Mouse (Mus musculus): ENCODE data around the gene Gm10134. TPM values are rescaled to one million over a fixed set of nuclear protein-coding genes. Genes with fewer than 3 reads are reported as not detected.

Gm10134 gene
- polyA plus RNA-seq, 1 experiment from 2014 or later, result 0.52 TPM

GRCm38 (mm10) chr2:28524406-28524805 lies 18.5 kb downstream of the Gm10134 start:
- no peak for ATAC-seq (ENCODE audit: low read depth)
- peak overlapping the region; percentile 34; the same call in 1 of the 2 replicates for H3K27ac ChIP-seq

GRCm38 (mm10) chr2:28525219-28525942 lies 19.5 kb downstream of the Gm10134 start:
- peak overlapping the region; percentile 51 for H3K27ac ChIP-seq
- H3K9me3 ChIP-seq (replicated peaks), result no peaks in the 10 kb centered on the region
- H3K4me2 ChIP-seq, result no peak overlapping the region
- H3K4me1 ChIP-seq (replicated peaks), result peaks cover 29% of the 10 kb centered on the region
- 20% methylated on average over 11 of the region's 11 CpGs for WGBS (ENCODE audit: insufficient replicate concordance)
- ATAC-seq (ENCODE audit: low read depth) (peak; percentile 75), DNase-seq (peak; percentile 71)
- H3K36me3 ChIP-seq, result no peaks in the 10 kb centered on the region
- H3K4me3 ChIP-seq (replicated peaks), result no peak overlapping the region
- H3K9ac ChIP-seq, result no peak overlapping the region
- H3K27me3 ChIP-seq, result no peaks in the 10 kb centered on the region

More at GRCm38 (mm10) chr2:28524406-28524805, 18.5 kb downstream of the Gm10134 start:
- Histone ChIP-seq H3K4me2 (no peak overlapping the region), H3K36me3 (no peaks in the 10 kb centered on the region), H3K4me3 (replicated peaks) (no peak overlapping the region), H3K9ac (no peak overlapping the region), H3K4me1 (replicated peaks) (peaks cover 29% of the 10 kb centered on the region), H3K9me3 (replicated peaks) (no peaks in the 10 kb centered on the region), H3K27me3 (no peaks in the 10 kb centered on the region)
- DNase-seq, result no peak
- 76% methylated on average over 10 of the region's 10 CpGs for WGBS (ENCODE audit: insufficient replicate concordance)

- no peak overlapping the region for H3K4me3 ChIP-seq (replicated peaks)
Observed at GRCm38 (mm10) chr2:28525943-28526876, 20.3 kb downstream of the Gm10134 start.

GRCm38 (mm10) chr2:28527436-28528353 lies 21.8 kb downstream of the Gm10134 start:
- Histone ChIP-seq H3K27ac (no peak overlapping the region), H3K4me1 (replicated peaks) (peaks cover 37% of the 10 kb centered on the region), H3K4me3 (replicated peaks) (no peak overlapping the region), H3K9me3 (replicated peaks) (no peaks in the 10 kb centered on the region), H3K36me3 (no peaks in the 10 kb centered on the region), H3K9ac (no peak overlapping the region), H3K4me2 (no peak overlapping the region), H3K27me3 (no peaks in the 10 kb centered on the region)
- DNase-seq (no peak), ATAC-seq (ENCODE audit: low read depth) (no peak)
- 75% methylated on average over 20 of the region's 20 CpGs for WGBS (ENCODE audit: insufficient replicate concordance)

More at GRCm38 (mm10) chr2:28525943-28526876, 20.3 kb downstream of the Gm10134 start:
- Histone ChIP-seq H3K4me1 (replicated peaks) (peaks cover 29% of the 10 kb centered on the region), H3K36me3 (no peaks in the 10 kb centered on the region), H3K27me3 (no peaks in the 10 kb centered on the region), H3K4me2 (no peak overlapping the region), H3K9me3 (replicated peaks) (no peaks in the 10 kb centered on the region), H3K27ac (peak overlapping the region; percentile 51; the same call in 1 of the 2 replicates), H3K9ac (no peak overlapping the region)
- WGBS (ENCODE audit: insufficient replicate concordance), result 26% methylated on average over 12 of the region's 12 CpGs
- no peak for DNase-seq
- no peak for ATAC-seq (ENCODE audit: low read depth)

GRCm38 (mm10) chr2:28528354-28528730 lies 22.4 kb downstream of the Gm10134 start:
- H3K36me3 ChIP-seq, result no peaks in the 10 kb centered on the region
- ATAC-seq (ENCODE audit: low read depth) (no peak), DNase-seq (no peak)
- H3K9me3 ChIP-seq (replicated peaks), result no peaks in the 10 kb centered on the region
- WGBS (ENCODE audit: insufficient replicate concordance), result 78% methylated on average over 7 of the region's 7 CpGs
- no peak overlapping the region for H3K9ac ChIP-seq
- peaks cover 41% of the 10 kb centered on the region for H3K4me1 ChIP-seq (replicated peaks)
- no peak overlapping the region for H3K4me2 ChIP-seq
- H3K27me3 ChIP-seq, result peaks cover under 1% of the 10 kb centered on the region; the same call in 1 of the 2 replicates
- no peak overlapping the region for H3K4me3 ChIP-seq (replicated peaks)
- H3K27ac ChIP-seq, result no peak overlapping the region

GRCm38 (mm10) chr2:28529856-28530255 lies 24.0 kb downstream of the Gm10134 start:
- DNase-seq (no peak), ATAC-seq (ENCODE audit: low read depth) (no peak)
- Histone ChIP-seq H3K4me3 (replicated peaks) (no peak overlapping the region), H3K27me3 (peaks cover 15% of the 10 kb centered on the region), H3K4me1 (replicated peaks) (peaks cover 38% of the 10 kb centered on the region), H3K9me3 (replicated peaks) (no peaks in the 10 kb centered on the region), H3K9ac (no peak overlapping the region), H3K27ac (no peak overlapping the region), H3K4me2 (no peak overlapping the region), H3K36me3 (no peaks in the 10 kb centered on the region)
- WGBS (ENCODE audit: insufficient replicate concordance), result 72% methylated on average over 4 of the region's 4 CpGs

- DNase-seq (no peak), ATAC-seq (ENCODE audit: low read depth) (no peak)
- Histone ChIP-seq H3K27me3 (peaks cover 16% of the 10 kb centered on the region), H3K4me1 (replicated peaks) (peaks cover 34% of the 10 kb centered on the region), H3K9ac (no peak overlapping the region), H3K9me3 (replicated peaks) (no peaks in the 10 kb centered on the region), H3K36me3 (no peaks in the 10 kb centered on the region), H3K27ac (no peak overlapping the region), H3K4me3 (replicated peaks) (no peak overlapping the region), H3K4me2 (no peak overlapping the region)
- 64% methylated on average over 7 of the region's 7 CpGs for WGBS (ENCODE audit: insufficient replicate concordance)
Observed at GRCm38 (mm10) chr2:28530311-28530710, 24.4 kb downstream of the Gm10134 start.

GRCm38 (mm10) chr2:28532938-28533771 lies 27.3 kb downstream of the Gm10134 start:
- H3K4me2 ChIP-seq, result peak overlapping the region; percentile 70
- H3K9me3 ChIP-seq (replicated peaks), result no peaks in the 10 kb centered on the region
- H3K27me3 ChIP-seq, result peaks cover 16% of the 10 kb centered on the region
- no peaks in the 10 kb centered on the region for H3K36me3 ChIP-seq
- H3K9ac ChIP-seq, result peak overlapping the region; percentile 53
- ATAC-seq (ENCODE audit: low read depth), result peak; percentile 87
- H3K4me3 ChIP-seq (replicated peaks), result peak overlapping the region; percentile 61
- 2% methylated on average over 49 of the region's 49 CpGs for WGBS (ENCODE audit: insufficient replicate concordance)
- peak; percentile 64 for DNase-seq
- peaks cover 34% of the 10 kb centered on the region for H3K4me1 ChIP-seq (replicated peaks)
- no peak overlapping the region for H3K27ac ChIP-seq

GRCm38 (mm10) chr2:28533901-28534435 lies 28.1 kb downstream of the Gm10134 start:
- no peaks in the 10 kb centered on the region for H3K36me3 ChIP-seq
- DNase-seq (no peak), ATAC-seq (ENCODE audit: low read depth) (no peak)
- H3K9me3 ChIP-seq (replicated peaks), result no peaks in the 10 kb centered on the region
- peak overlapping the region; percentile 70 for H3K4me2 ChIP-seq
- H3K27ac ChIP-seq, result no peak overlapping the region
- H3K4me3 ChIP-seq (replicated peaks), result peak overlapping the region; percentile 61
- WGBS (ENCODE audit: insufficient replicate concordance), result 57% methylated on average over 7 of the region's 7 CpGs
- peaks cover 35% of the 10 kb centered on the region for H3K4me1 ChIP-seq (replicated peaks)
- peak overlapping the region; percentile 53 for H3K9ac ChIP-seq
- peaks cover 16% of the 10 kb centered on the region for H3K27me3 ChIP-seq

Data from liver, embryonic 13.5 days (tissue).